Mouse (Mus musculus) ES-E14 (cell line): ENCODE results near the gene Itgb4. TPM values are rescaled to one million over a fixed set of nuclear protein-coding genes. Genes with fewer than 3 reads are reported as not detected.

Source experiments
- DNase-seq: peaks from one replicate; pipeline ENCODE4 v3.0.0-alpha.2; 2013; ENCODE audit warnings: low read depth, low spot score
- H3K27ac ChIP-seq: 2 replicates; pipeline ENCODE4 v1.5.1; 2012; ENCODE audit warnings: low read depth, mild to moderate bottlenecking, low read length, moderate library complexity, mixed read lengths; ENCODE audit not compliant: poor library complexity, insufficient read depth, severe bottlenecking
- H3K36me3 ChIP-seq: 2 replicates; pipeline ENCODE4 v1.6.1; 2012; ENCODE audit warnings: mild to moderate bottlenecking, low read length, moderate library complexity, mixed read lengths; ENCODE audit not compliant: control insufficient read depth, poor library complexity, insufficient read depth, severe bottlenecking
- H3K4me1 ChIP-seq, 2 experiments: fragments of 150-350 bp in 1 of 2; sonication (generic) in 1 of 2; 2 replicates each; pipeline ENCODE4 v1.6.1; 2012; ENCODE audit warnings: low read length in 2 of 2, mild to moderate bottlenecking in 1 of 2, mixed read lengths in 1 of 2; ENCODE audit not compliant: control insufficient read depth in 2 of 2, insufficient read depth in 2 of 2, poor library complexity in 1 of 2
- H3K4me3 ChIP-seq, 2 experiments: fragments of 150-350 bp in 1 of 2; sonication (generic) in 1 of 2; 2 replicates each; pipeline ENCODE4 v1.5.1; 2012; ENCODE audit warnings: low read length in 2 of 2, low read depth in 1 of 2, mild to moderate bottlenecking in 1 of 2, mixed read lengths in 1 of 2; ENCODE audit not compliant: insufficient read depth in 1 of 2, poor library complexity in 1 of 2, severe bottlenecking in 1 of 2
- H3K9ac ChIP-seq: 2 replicates; pipeline ENCODE4 v1.6.1; 2012; ENCODE audit warnings: low read depth, mild to moderate bottlenecking, low read length, mixed read lengths; ENCODE audit not compliant: poor library complexity, insufficient read depth, severe bottlenecking
- H3K9me3 ChIP-seq: fragments of 150-350 bp; sonication (generic); 2 replicates; pipeline ENCODE4 v1.6.1; 2012; ENCODE audit warnings: low read depth, mild to moderate bottlenecking, low read length; ENCODE audit not compliant: control insufficient read depth, insufficient read depth
- CHD2 ChIP-seq: IDR thresholded peaks from 2 replicates; pipeline ENCODE4 v1.6.1; 2014; ENCODE audit warnings: mild to moderate bottlenecking, low read depth, low read length, inconsistent platforms
- HCFC1 ChIP-seq: IDR thresholded peaks from 2 replicates; pipeline ENCODE4 v1.6.1; 2012; ENCODE audit warnings: low read length, inconsistent platforms, borderline replicate concordance; ENCODE audit not compliant: insufficient read depth
- MAFK ChIP-seq: IDR thresholded peaks from 2 replicates; pipeline ENCODE4 v1.6.1; 2014; ENCODE audit warnings: mild to moderate bottlenecking, low read depth, low read length, inconsistent platforms; ENCODE audit not compliant: insufficient read depth
- ZC3H11A ChIP-seq: IDR thresholded peaks from 2 replicates; pipeline ENCODE4 v1.6.1; 2012; ENCODE audit warnings: low read depth, mild to moderate bottlenecking, inconsistent platforms, low read length, borderline replicate concordance
- ZNF384 ChIP-seq: IDR thresholded peaks from 2 replicates; pipeline ENCODE4 v1.6.1; 2012; ENCODE audit warnings: low read depth, low read length, inconsistent platforms
- in situ Hi-C, 2 experiments: fragments of 600-800 bp; cut with MboI; formaldehyde crosslinking; loops; one replicate each; pipeline ENCODE4 v1.15.1; 2025; ENCODE audit warnings: low sequenced_read_pairs in 2 of 2, inconsistent platforms in 1 of 2; ENCODE audit not compliant: unreplicated experiment in 2 of 2
- total RNA-seq: library from RNA; depleted of rRNA; stranded (reverse); fragments of 300-350 nt; gene quantifications from 2 replicates; pipeline ENCODE4 v1.2.3, GENCODE M21; 2012

Gene Itgb4
- total RNA-seq, 1 experiment, result 9.6 TPM

- Histone ChIP-seq H3K9ac (no peak overlapping the region), H3K4me3 (no peak overlapping the region), H3K4me1 (peaks cover 0 to 6% of the 10 kb centered on the region in 2 experiments; a peak in 2 of 4 replicates), H3K9me3 (no peaks in the 10 kb centered on the region), H3K27ac (no peak overlapping the region), H3K36me3 (no peaks in the 10 kb centered on the region)
- no peak for TF ChIP-seq MAFK
- TF ChIP-seq ZNF384, result no peak
- TF ChIP-seq CHD2, result no peak
- TF ChIP-seq ZC3H11A, result no peak
- TF ChIP-seq HCFC1, result no peak
- DNase-seq, result no peak
- in situ Hi-C loops, result loop anchor here in 1 of 2 experiments (5.0 kb wide), 1 partner anchor 57 kb away; no protein-coding TSS in a partner anchor
Measured at GRCm38 (mm10) chr11:115999027-115999426, 24.5 kb downstream of the Itgb4 start.

- H3K27ac ChIP-seq, result no peak overlapping the region
- no peak overlapping the region for H3K9ac ChIP-seq
- H3K9me3 ChIP-seq, result no peaks in the 10 kb centered on the region
- in situ Hi-C loops, result loop anchor here in 1 of 2 experiments (5.0 kb wide), 1 partner anchor 57 kb away; no protein-coding TSS in a partner anchor
- no peak for TF ChIP-seq MAFK
- no peak for TF ChIP-seq ZNF384
- TF ChIP-seq HCFC1, result no peak
- TF ChIP-seq ZC3H11A, result no peak
- no peak for TF ChIP-seq CHD2
- H3K4me3 ChIP-seq, result no peak overlapping the region; a peak in 1 of 4 replicates
- peaks cover 0 to 8% of the 10 kb centered on the region in 2 experiments; a peak in 2 of 4 replicates for H3K4me1 ChIP-seq
- peak; percentile 75 for DNase-seq
- H3K36me3 ChIP-seq, result no peaks in the 10 kb centered on the region
Measured at GRCm38 (mm10) chr11:115999538-116000143, 25.1 kb downstream of the Itgb4 start.

GRCm38 (mm10) chr11:116000607-116001006 lies 26.1 kb downstream of the Itgb4 start:
- H3K4me3 ChIP-seq, result no peak overlapping the region

GRCm38 (mm10) chr11:116001725-116002124 lies 27.2 kb downstream of the Itgb4 start:
- Histone ChIP-seq H3K27ac (no peak overlapping the region), H3K4me1 (peaks cover 3 to 21% of the 10 kb centered on the region in 2 experiments; a peak in 3 of 4 replicates)
- in situ Hi-C loops, result no loop called here

More at GRCm38 (mm10) chr11:116000607-116001006, 26.1 kb downstream of the Itgb4 start:
- in situ Hi-C loops, result no loop called here
- Histone ChIP-seq H3K4me1 (peaks cover 3 to 13% of the 10 kb centered on the region in 2 experiments; a peak in 3 of 4 replicates), H3K36me3 (no peaks in the 10 kb centered on the region), H3K9me3 (no peaks in the 10 kb centered on the region), H3K27ac (no peak overlapping the region), H3K9ac (no peak overlapping the region)
- TF ChIP-seq ZC3H11A (no peak), ZNF384 (no peak), CHD2 (no peak), HCFC1 (no peak), MAFK (no peak)
- no peak for DNase-seq

GRCm38 (mm10) chr11:116002894-116003293 lies 28.4 kb downstream of the Itgb4 start:
- H3K4me1 ChIP-seq, result peaks cover 3 to 25% of the 10 kb centered on the region in 2 experiments; a peak in 3 of 4 replicates
- no peak overlapping the region for H3K4me3 ChIP-seq
- H3K9ac ChIP-seq, result no peak overlapping the region
- H3K9me3 ChIP-seq, result no peaks in the 10 kb centered on the region
- TF ChIP-seq HCFC1 (no peak), MAFK (peak; percentile 49; the same call in 1 of the 2 replicates), ZNF384 (no peak), ZC3H11A (no peak), CHD2 (no peak)
- no peak overlapping the region for H3K27ac ChIP-seq
- peaks cover 8% of the 10 kb centered on the region for H3K36me3 ChIP-seq
- in situ Hi-C loops, result no loop called here
- DNase-seq, result no peak

More at GRCm38 (mm10) chr11:116001725-116002124, 27.2 kb downstream of the Itgb4 start:
- Histone ChIP-seq H3K9me3 (no peaks in the 10 kb centered on the region), H3K4me3 (no peak overlapping the region), H3K9ac (no peak overlapping the region), H3K36me3 (no peaks in the 10 kb centered on the region)
- DNase-seq, result no peak
- no peak for TF ChIP-seq CHD2
- no peak for TF ChIP-seq ZNF384
- TF ChIP-seq HCFC1, result no peak
